Mouse (Mus musculus) hindbrain, embryonic 10.5 days (tissue): ENCODE results near the gene Nedd4. TPM values are rescaled to one million over a fixed set of nuclear protein-coding genes. Genes with fewer than 3 reads are reported as not detected.
"Not testable (repeated sequence)": the region's sequence is repeated elsewhere in the genome, so short reads cannot be mapped to it uniquely, and the experiment has no call there.

Source experiments
- DNase-seq: peaks from one replicate; pipeline ENCODE4 v3.0.0-alpha.2; 2017; ENCODE audit warnings: low spot score
- H3K27ac ChIP-seq: fragments of 300-500 bp; sonication (generic); 2 replicates; pipeline ENCODE4 v1.5.1; 2016; ENCODE audit warnings: mild to moderate bottlenecking, moderate library complexity
- H3K27me3 ChIP-seq: fragments of 300-500 bp; sonication (generic); 2 replicates; pipeline ENCODE4 v1.6.1; 2016; ENCODE audit warnings: mild to moderate bottlenecking; ENCODE audit not compliant: poor library complexity, insufficient read depth, severe bottlenecking
- H3K36me3 ChIP-seq: fragments of 300-500 bp; sonication (generic); 2 replicates; pipeline ENCODE4 v1.6.1; 2016; ENCODE audit warnings: mild to moderate bottlenecking, moderate library complexity
- H3K4me1 ChIP-seq: fragments of 300-500 bp; sonication (generic); replicated peaks from 2 replicates; pipeline ENCODE4 v1.6.1; 2016; ENCODE audit warnings: mild to moderate bottlenecking
- H3K4me3 ChIP-seq: fragments of 300-500 bp; sonication (generic); 2 replicates; pipeline ENCODE4 v1.5.1; 2016; ENCODE audit warnings: mild to moderate bottlenecking, moderate library complexity
- H3K9me3 ChIP-seq: fragments of 300-500 bp; sonication (generic); 2 replicates; pipeline ENCODE4 v1.6.1; 2016; ENCODE audit warnings: mild to moderate bottlenecking, moderate library complexity
- WGBS: fragments of 180-500 bp; shearing (Covaris S2); methylation state at CpG from one replicate; pipeline ENCODE4 v1.1.7; 2016; 5-methylcytosine and 5-hydroxymethylcytosine counted together
- polyA plus RNA-seq: library from polyadenylated mRNA; unstranded; fragments of >200 nt; fragmentation: Nextera tagmentation; extraction: Ambion mirVana; gene quantifications from 2 replicates; pipeline ENCODE4 v1.2.1, GENCODE M21; 2016

Nedd4 gene
- polyA plus RNA-seq, 1 experiment from 2014 or later = 556 TPM

- Histone ChIP-seq H3K36me3 (no peaks in the 10 kb centered on the region), H3K4me3 (peak overlapping the region; percentile 52), H3K9me3 (no peaks in the 10 kb centered on the region), H3K27me3 (no peaks in the 10 kb centered on the region), H3K4me1 (peaks cover 40% of the 10 kb centered on the region), H3K27ac (peak overlapping the region; percentile 96)
- peak; percentile 91 for DNase-seq
- under 1% methylated on average over 27 of the region's 27 CpGs for WGBS
Observed at GRCm38 (mm10) chr9:72639843-72640621, 22.1 kb upstream of the Nedd4 start.

- Histone ChIP-seq H3K4me1 (peaks cover 40% of the 10 kb centered on the region), H3K9me3 (no peaks in the 10 kb centered on the region), H3K4me3 (peak overlapping the region; percentile 52; the same call in 1 of the 2 replicates), H3K27ac (peak overlapping the region; percentile 96), H3K36me3 (no peaks in the 10 kb centered on the region), H3K27me3 (no peaks in the 10 kb centered on the region)
- no peak for DNase-seq
- 17% methylated on average over 7 of the region's 7 CpGs for WGBS
Observed at GRCm38 (mm10) chr9:72640642-72641041, 21.5 kb upstream of the Nedd4 start.

- no peaks in the 10 kb centered on the region for H3K9me3 ChIP-seq
- H3K36me3 ChIP-seq = no peaks in the 10 kb centered on the region
- DNase-seq = no peak
- WGBS = 67% methylated on average over 6 of the region's 6 CpGs
- H3K4me3 ChIP-seq = no peak overlapping the region
- peak overlapping the region; percentile 96 for H3K27ac ChIP-seq
- H3K27me3 ChIP-seq = no peaks in the 10 kb centered on the region
- peaks cover 40% of the 10 kb centered on the region for H3K4me1 ChIP-seq
Observed at GRCm38 (mm10) chr9:72641093-72641680, 21.0 kb upstream of the Nedd4 start.

GRCm38 (mm10) chr9:72642756-72643447, 19.2 kb upstream of the Nedd4 start:
- not testable (repeated sequence) for H3K27ac ChIP-seq

GRCm38 (mm10) chr9:72643651-72644417, 18.3 kb upstream of the Nedd4 start:
- peak overlapping the region; percentile 54; the same call in 1 of the 2 replicates for H3K27ac ChIP-seq

More at GRCm38 (mm10) chr9:72642756-72643447, 19.2 kb upstream of the Nedd4 start:
- peaks cover 40% of the 10 kb centered on the region for H3K4me1 ChIP-seq
- H3K9me3 ChIP-seq, H3K4me3 ChIP-seq, H3K27me3 ChIP-seq, H3K36me3 ChIP-seq, DNase-seq: not testable (repeated sequence)
- WGBS = 92% methylated on average over 4 of the region's 4 CpGs

GRCm38 (mm10) chr9:72644418-72645110, 17.6 kb upstream of the Nedd4 start:
- H3K27ac ChIP-seq = peak overlapping the region; percentile 54; the same call in 1 of the 2 replicates
- no peaks in the 10 kb centered on the region for H3K27me3 ChIP-seq
- peaks cover 32% of the 10 kb centered on the region for H3K4me1 ChIP-seq
- H3K36me3 ChIP-seq = no peaks in the 10 kb centered on the region
- DNase-seq = no peak
- H3K9me3 ChIP-seq = no peaks in the 10 kb centered on the region
- 55% methylated on average over 6 of the region's 6 CpGs for WGBS
- no peak overlapping the region for H3K4me3 ChIP-seq

More at GRCm38 (mm10) chr9:72643651-72644417, 18.3 kb upstream of the Nedd4 start:
- Histone ChIP-seq H3K27me3 (no peaks in the 10 kb centered on the region), H3K4me1 (peaks cover 39% of the 10 kb centered on the region), H3K4me3 (no peak overlapping the region), H3K9me3 (no peaks in the 10 kb centered on the region), H3K36me3 (no peaks in the 10 kb centered on the region)
- DNase-seq = no peak
- 78% methylated on average over 6 of the region's 6 CpGs for WGBS

GRCm38 (mm10) chr9:72649781-72650180, 12.4 kb upstream of the Nedd4 start:
- no peaks in the 10 kb centered on the region for H3K36me3 ChIP-seq
- DNase-seq = no peak
- no peaks in the 10 kb centered on the region for H3K27me3 ChIP-seq
- WGBS = 80% methylated on average over 2 of the region's 2 CpGs
- H3K27ac ChIP-seq = no peak overlapping the region
- H3K4me1 ChIP-seq = peaks cover 19% of the 10 kb centered on the region
- no peaks in the 10 kb centered on the region for H3K9me3 ChIP-seq
- H3K4me3 ChIP-seq = no peak overlapping the region

- Histone ChIP-seq H3K36me3 (no peaks in the 10 kb centered on the region), H3K27me3 (no peaks in the 10 kb centered on the region), H3K4me3 (no peak overlapping the region), H3K27ac (peak overlapping the region; percentile 83), H3K9me3 (no peaks in the 10 kb centered on the region), H3K4me1 (peaks cover 50% of the 10 kb centered on the region)
- WGBS = 31% methylated on average over 8 of the region's 8 CpGs
- DNase-seq = peak; percentile 63
Observed at GRCm38 (mm10) chr9:72652961-72653360, 9.2 kb upstream of the Nedd4 start.

GRCm38 (mm10) chr9:72653533-72653932, 8.6 kb upstream of the Nedd4 start:
- Histone ChIP-seq H3K36me3 (no peaks in the 10 kb centered on the region), H3K27ac (peak overlapping the region; percentile 83), H3K4me3 (no peak overlapping the region), H3K27me3 (no peaks in the 10 kb centered on the region), H3K9me3 (no peaks in the 10 kb centered on the region), H3K4me1 (peaks cover 51% of the 10 kb centered on the region)
- DNase-seq = peak; percentile 34
- WGBS = 53% methylated on average over 4 of the region's 4 CpGs

- no peaks in the 10 kb centered on the region for H3K36me3 ChIP-seq
- H3K4me1 ChIP-seq = peaks cover 54% of the 10 kb centered on the region
- H3K4me3 ChIP-seq = no peak overlapping the region
- 67% methylated on average over 6 of the region's 6 CpGs for WGBS
- no peaks in the 10 kb centered on the region for H3K27me3 ChIP-seq
- 0 out of 2 replicates have a peak overlapping the region, but pooled peaks have one; percentile 6 for H3K27ac ChIP-seq
- H3K9me3 ChIP-seq = no peaks in the 10 kb centered on the region
- DNase-seq = peak; percentile 63
Observed at GRCm38 (mm10) chr9:72654593-72655242, 7.4 kb upstream of the Nedd4 start.

- peak overlapping the region; percentile 57 for H3K27ac ChIP-seq
- 68% methylated on average over 5 of the region's 5 CpGs for WGBS
Observed at GRCm38 (mm10) chr9:72655602-72656001, 6.5 kb upstream of the Nedd4 start.

More at GRCm38 (mm10) chr9:72655602-72656001, 6.5 kb upstream of the Nedd4 start:
- H3K27me3 ChIP-seq = no peaks in the 10 kb centered on the region
- no peaks in the 10 kb centered on the region for H3K9me3 ChIP-seq
- H3K36me3 ChIP-seq = no peaks in the 10 kb centered on the region
- DNase-seq = no peak
- H3K4me1 ChIP-seq = peaks cover 60% of the 10 kb centered on the region
- H3K4me3 ChIP-seq = no peak overlapping the region
